Mouse (Mus musculus) granulocyte monocyte progenitor cell, adult 5-6 weeks (primary cell): ENCODE results near the gene Grhl1. TPM values are rescaled to one million over a fixed set of nuclear protein-coding genes. Genes with fewer than 3 reads are reported as not detected.
A peak's percentile ranks its signal among the peaks of the same experiment; 100 is the strongest.

Experiments
- ATAC-seq: replicated peaks from 2 replicates; pipeline ENCODE4 v1.8.0; 2016; ENCODE audit warnings: mild to moderate bottlenecking, moderate TSS enrichment, inconsistent platforms; ENCODE audit not compliant: poor library complexity, severe bottlenecking
- total RNA-seq, 2 experiments: library from RNA; stranded (forward) in 1 of 2; stranded (reverse) in 1 of 2; fragments of 200-712, 200-1000 nt in 1 of 2; fragments of >200 nt in 1 of 2; fragmentation: Nextera tagmentation in 1 of 2; gene quantifications; 2 replicates each; pipeline ENCODE4 v1.2.3; 2014 to 2017

Grhl1 gene
- total RNA-seq, 2 experiments from 2014 or later, result 0.62 TPM; not detected in 1

DNA sequence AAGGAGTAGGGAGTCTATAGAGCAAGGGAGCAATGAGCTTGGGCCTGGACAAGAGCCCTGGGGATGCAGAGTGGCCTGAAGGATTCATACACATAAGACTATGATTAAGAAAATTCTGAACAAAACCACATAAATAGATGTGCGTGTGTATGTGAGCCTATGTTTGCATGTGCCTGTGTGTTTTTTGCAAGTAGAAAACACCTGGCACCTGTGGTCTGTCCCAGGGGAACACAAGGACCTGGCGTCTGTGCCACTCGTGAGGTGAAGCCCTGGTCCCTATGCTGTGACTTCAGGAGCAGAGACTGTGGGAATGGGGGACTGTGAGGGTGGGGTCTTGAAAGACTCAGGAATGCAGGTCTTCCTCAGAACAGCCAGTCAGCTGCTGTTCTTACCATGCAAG is 62.6 kb downstream of the Grhl1 start:
- ATAC-seq, result no peak

DNA sequence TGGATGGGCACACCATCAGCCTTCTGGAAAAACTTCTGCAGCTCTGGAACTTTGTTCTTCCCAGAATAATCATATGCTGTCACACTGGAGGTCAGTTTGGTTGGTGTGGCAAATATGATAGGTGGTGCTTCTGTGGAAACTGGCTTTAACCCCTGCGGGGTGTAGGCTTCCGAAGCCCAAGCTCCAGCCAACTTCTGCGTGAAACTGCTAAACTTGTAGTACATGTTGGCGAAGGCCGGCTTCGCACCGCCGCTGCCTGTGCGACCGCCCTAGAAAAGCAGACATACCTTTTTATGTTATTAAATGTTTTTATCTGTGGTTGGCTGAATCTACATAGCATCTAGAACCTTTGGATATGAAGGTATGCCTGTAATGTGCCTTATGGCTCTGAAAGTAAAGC is 66.7 kb downstream of the Grhl1 start:
- ATAC-seq, result peak; percentile 52

GRCm38 (mm10) chr12:24642370-24642802 is 70.3 kb downstream of the Grhl1 start:
- no peak for ATAC-seq

DNA sequence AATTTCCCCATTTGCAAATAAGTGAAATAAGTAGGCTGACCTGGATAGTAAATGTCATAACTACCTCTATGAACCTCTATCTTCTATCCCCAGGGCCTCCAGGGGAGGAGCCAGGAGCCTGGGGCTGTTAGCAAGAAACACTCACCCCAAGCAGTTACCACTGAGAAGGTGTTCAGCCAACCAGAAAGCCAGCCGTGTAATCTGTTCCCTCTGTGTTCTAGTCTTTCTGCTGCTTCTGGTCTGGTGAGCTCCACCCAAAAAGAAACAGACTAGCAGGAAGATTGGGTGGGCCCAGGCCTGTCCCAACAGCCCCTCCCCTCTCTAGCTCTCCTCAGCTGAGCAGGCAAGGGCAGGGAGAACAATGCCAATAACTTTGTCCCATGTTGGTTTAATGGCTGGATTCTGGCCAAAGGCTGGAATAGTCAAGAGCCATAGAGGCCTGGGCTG is 72.1 kb downstream of the Grhl1 start:
- no peak for ATAC-seq

GRCm38 (mm10) chr12:24645901-24646300 is 73.8 kb downstream of the Grhl1 start:
- no peak for ATAC-seq

- no peak for ATAC-seq
Observed at GRCm38 (mm10) chr12:24648094-24648493, 76.0 kb downstream of the Grhl1 start.

DNA sequence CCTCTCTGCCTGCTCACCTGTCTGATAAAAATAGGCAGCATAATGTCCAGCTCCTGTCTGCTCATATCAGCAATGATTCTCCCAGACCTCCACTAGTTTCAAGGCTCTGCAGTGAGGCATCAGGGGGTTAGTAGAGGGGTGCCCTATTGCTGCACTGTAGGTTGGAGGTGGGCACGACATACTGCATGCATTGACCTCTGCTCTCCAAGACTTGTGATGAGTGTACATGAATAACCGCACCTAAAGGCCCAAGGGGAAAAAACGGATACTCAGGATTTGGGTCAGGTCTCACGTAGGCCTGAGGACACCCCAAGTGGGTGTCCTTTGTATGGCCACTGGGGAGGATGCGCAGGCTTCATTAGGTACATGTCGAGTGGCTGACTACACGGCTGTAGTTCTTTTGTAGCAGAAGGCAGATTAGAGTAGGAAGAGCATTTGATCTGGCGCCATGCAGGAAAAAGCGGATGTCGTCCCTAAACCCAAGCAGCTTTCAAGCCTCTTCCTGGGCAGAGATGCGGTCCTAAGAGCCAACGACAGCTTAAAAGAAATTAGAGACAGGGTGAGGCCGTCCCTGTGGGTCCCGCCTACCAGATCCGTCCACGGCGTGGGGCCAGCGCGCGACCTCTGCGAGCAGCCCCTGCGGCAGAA is 78.5 kb downstream of the Grhl1 start:
- ATAC-seq, result no peak

- peak; percentile 65 for ATAC-seq
Observed at GRCm38 (mm10) chr12:24651063-24651557, 79.0 kb downstream of the Grhl1 start, which contains the start of gene Klf11. TSS of gene Klf11 (plus strand) at chr12:24651274.

DNA sequence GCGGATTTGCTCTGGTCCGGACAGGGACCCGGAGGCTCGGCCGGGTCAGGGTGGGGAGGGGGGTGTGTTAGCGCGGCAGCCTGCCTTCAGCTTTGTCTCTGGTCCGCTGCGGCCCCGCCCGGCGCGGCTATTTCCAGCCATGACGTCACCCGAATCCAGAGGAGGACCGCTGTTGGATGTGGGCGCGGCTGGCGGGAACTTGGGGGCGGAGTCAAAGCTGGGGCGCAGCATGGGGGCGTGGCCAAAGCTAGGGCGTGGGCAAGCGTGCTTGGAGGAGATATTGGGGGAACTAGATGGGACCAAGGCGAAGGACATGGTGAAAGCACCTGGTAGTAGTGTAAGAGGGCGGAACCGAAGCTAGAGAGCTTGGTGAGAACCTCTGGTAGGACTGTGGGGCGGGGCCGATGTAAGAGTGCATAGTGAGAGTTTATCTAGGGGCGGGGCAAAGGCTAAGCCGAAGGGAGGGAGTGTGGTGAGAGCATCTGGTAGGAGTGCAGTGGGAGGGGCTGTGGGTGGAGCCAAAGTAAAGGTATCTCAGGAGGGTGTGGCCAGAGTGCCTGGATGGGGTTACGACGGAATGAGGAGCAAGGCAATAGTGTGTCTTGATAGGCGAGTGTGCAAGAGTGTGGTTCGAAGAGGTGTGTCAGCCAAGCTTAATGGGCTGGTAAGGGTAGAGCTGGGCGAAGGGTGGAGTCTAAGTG is 79.7 kb downstream of the Grhl1 start:
- peak; percentile 66 for ATAC-seq

DNA sequence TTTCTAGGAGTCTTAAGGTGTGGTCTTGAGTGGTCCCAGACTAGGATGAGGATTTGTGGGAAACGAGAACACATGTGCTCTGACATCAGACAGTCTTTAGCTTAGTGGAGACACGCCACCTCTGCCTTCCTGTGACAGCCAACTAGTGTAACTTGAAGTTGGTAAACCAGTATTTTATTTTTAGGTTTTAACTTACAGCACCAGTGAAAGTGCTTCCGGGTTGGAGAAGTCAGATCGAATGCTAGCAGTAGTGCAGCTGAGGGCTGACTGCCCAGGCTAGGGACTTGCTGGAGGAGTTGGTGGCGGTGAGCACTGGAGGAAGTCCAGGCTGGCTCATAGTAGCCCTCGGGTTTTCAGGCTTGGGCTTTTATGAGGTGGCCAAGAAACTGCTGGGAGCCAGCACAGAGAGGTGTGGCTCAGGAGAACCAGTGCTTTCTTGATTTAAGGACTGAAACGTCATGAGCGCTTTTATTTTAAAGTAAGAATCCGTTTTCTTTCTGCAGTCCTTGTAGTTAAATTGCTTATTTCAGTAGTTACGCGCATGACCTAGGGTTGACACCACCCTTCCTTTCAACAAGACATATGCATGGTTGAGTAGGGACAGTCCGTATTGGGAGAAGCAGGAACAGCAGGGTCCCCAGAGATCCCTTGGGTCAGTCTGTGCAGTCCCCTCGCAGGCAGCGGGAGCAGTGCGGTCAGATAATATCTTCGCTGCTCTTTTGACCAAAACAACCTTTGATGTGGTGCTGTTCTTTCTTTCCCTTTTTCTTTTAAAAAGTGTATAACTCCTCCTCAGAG is 82.2 kb downstream of the Grhl1 start:
- no peak for ATAC-seq

- no peak for ATAC-seq
Observed at GRCm38 (mm10) chr12:24656436-24656835, 84.4 kb downstream of the Grhl1 start.

- no peak for ATAC-seq
Observed at GRCm38 (mm10) chr12:24658998-24659397, 86.9 kb downstream of the Grhl1 start.

DNA sequence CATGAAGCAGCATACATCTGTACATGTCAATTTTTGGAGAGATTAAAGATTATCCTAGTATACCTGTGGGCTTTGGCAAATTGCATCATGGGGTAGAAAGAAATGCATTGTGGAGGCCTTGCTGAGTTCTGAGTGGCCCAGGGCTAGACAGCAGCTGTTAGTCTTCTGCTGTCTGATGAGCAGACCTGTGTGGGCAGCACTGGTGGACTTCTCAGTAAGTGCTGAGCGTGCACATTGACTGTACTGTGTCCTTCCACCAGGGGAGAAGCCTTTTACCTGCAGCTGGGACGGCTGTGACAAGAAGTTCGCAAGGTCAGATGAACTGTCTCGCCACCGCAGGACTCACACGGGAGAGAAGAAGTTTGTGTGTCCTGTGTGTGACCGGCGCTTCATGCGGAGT is 87.8 kb downstream of the Grhl1 start:
- ATAC-seq, result no peak

DNA sequence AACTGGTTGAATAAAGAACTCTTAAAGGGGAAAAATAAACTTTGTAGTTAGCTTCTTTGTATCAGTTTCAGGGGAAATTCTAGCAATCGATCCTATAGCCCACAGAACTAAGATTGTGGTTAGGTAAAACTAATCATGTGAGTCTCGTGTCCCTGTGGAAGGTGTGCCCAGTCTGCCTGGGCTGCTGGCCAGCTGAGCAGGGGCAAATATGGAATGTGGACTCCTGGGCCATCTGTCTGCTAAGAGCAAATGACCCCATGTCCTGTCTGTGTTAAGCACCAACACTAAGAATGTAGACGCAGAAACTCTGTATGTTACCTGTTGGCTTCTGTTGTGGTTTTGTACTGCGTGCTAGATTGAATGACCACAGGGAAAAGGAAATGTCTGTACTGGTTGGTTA is 89.0 kb downstream of the Grhl1 start:
- no peak for ATAC-seq

GRCm38 (mm10) chr12:24662131-24662530 is 90.0 kb downstream of the Grhl1 start:
- ATAC-seq, result peak; percentile 75

Other genes with a start within 250 kb of the Grhl1 start
- 21.4 and 28.4 TPM in 2 replicates for gene Taf1b, start 73.9 kb upstream of the Grhl1 start, total RNA-seq (2014; fragmentation: Nextera tagmentation)
- 39.6 and 41.3 TPM in 2 replicates for gene Taf1b, start 73.9 kb upstream of the Grhl1 start, total RNA-seq (2017)
- gene Klf11, start 79.0 kb downstream of the Grhl1 start, total RNA-seq (2014; fragmentation: Nextera tagmentation), result 7.1 and 13.2 TPM in 2 replicates
- gene Klf11, start 79.0 kb downstream of the Grhl1 start, total RNA-seq (2017), result 10.0 and 12.7 TPM in 2 replicates
- gene Cys1, start 109.5 kb downstream of the Grhl1 start, total RNA-seq (2014; fragmentation: Nextera tagmentation), result not detected in 2 replicates
- gene Cys1, start 109.5 kb downstream of the Grhl1 start, total RNA-seq (2017), result not detected in 2 replicates
- 132 and 162 TPM in 2 replicates for gene Rrm2, start 136.0 kb downstream of the Grhl1 start, total RNA-seq (2014; fragmentation: Nextera tagmentation)
- gene Rrm2, start 136.0 kb downstream of the Grhl1 start, total RNA-seq (2017), result 130 and 144 TPM in 2 replicates